Mouse (Mus musculus) liver, embryonic 12.5 days (tissue): ENCODE results near the gene Plod1. TPM values are rescaled to one million over a fixed set of nuclear protein-coding genes. Genes with fewer than 3 reads are reported as not detected.
"Not testable (repeated sequence)": the region's sequence is repeated elsewhere in the genome, so short reads cannot be mapped to it uniquely, and the experiment has no call there.

ENCODE experiments used
- ATAC-seq: fragments of 200-750 bp; cut with Nextera tagmentation; 2 replicates; pipeline ENCODE4 v1.8.0; 2017; ENCODE audit warnings: moderate number of reproducible peaks, mild to moderate bottlenecking, moderate library complexity
- H3K27ac ChIP-seq: fragments of 300-500 bp; sonication (generic); 2 replicates; pipeline ENCODE4 v1.5.1; 2016; ENCODE audit warnings: mild to moderate bottlenecking
- H3K27me3 ChIP-seq: fragments of 300-500 bp; sonication (generic); replicated peaks from 2 replicates; pipeline ENCODE4 v1.6.1; 2016; ENCODE audit warnings: mild to moderate bottlenecking, moderate library complexity
- H3K36me3 ChIP-seq: fragments of 300-500 bp; sonication (generic); 2 replicates; pipeline ENCODE4 v1.6.1; 2016; ENCODE audit warnings: mild to moderate bottlenecking, moderate library complexity
- H3K4me1 ChIP-seq: fragments of 300-500 bp; sonication (generic); 2 replicates; pipeline ENCODE4 v1.6.1; 2016
- H3K4me2 ChIP-seq: fragments of 300-500 bp; sonication (generic); 2 replicates; pipeline ENCODE4 v1.6.1; 2016; ENCODE audit warnings: mild to moderate bottlenecking, moderate library complexity
- H3K4me3 ChIP-seq: fragments of 300-500 bp; sonication (generic); 2 replicates; pipeline ENCODE4 v1.5.1; 2016; ENCODE audit warnings: mild to moderate bottlenecking, moderate library complexity
- H3K9ac ChIP-seq: fragments of 300-500 bp; sonication (generic); 2 replicates; pipeline ENCODE4 v1.6.1; 2016; ENCODE audit warnings: mild to moderate bottlenecking, moderate library complexity
- H3K9me3 ChIP-seq: fragments of 300-500 bp; sonication (generic); replicated peaks from 2 replicates; pipeline ENCODE4 v1.6.1; 2016; ENCODE audit warnings: mild to moderate bottlenecking, moderate library complexity
- WGBS: fragments of 180-500 bp; shearing (Covaris S2); methylation state at CpG from one replicate; pipeline ENCODE4 v1.1.7; 2016; ENCODE audit not compliant: insufficient replicate concordance; 5-methylcytosine and 5-hydroxymethylcytosine counted together
- polyA plus RNA-seq: library from polyadenylated mRNA; unstranded; fragments of >200 nt; fragmentation: Nextera tagmentation; extraction: Ambion mirVana; gene quantifications from 2 replicates; pipeline ENCODE4 v1.2.1, GENCODE M21; 2016

The Plod1 gene
- polyA plus RNA-seq, 1 experiment from 2014 or later: 26.4 TPM

DNA sequence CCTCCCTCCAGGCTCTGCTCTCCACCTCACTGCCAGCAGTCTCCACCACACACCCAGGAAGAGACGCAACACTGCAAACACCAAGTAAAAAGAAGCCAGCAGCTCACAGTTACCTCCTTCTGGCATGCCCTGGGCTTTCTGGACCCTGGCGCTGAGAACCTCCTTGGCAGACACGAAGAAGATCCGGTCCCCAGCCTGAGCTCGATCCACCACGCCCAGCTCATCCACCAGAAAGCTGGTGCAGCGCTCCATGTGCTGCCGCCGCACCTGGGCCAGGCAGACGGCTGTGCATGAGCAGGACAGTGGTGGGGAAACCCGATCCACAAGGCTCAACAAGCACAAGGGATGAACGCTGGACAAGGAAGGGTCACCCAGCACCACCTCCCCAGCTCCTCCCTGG, 50.4 kb downstream of the Plod1 start:
- 89% methylated on average over 12 of the region's 12 CpGs for WGBS
- no peak overlapping the region for H3K9ac ChIP-seq
- no peaks in the 10 kb centered on the region for H3K9me3 ChIP-seq
- no peak for ATAC-seq
- no peak overlapping the region for H3K4me2 ChIP-seq
- no peak overlapping the region for H3K27ac ChIP-seq
- no peaks in the 10 kb centered on the region for H3K4me1 ChIP-seq
- H3K4me3 ChIP-seq: no peak overlapping the region
- H3K36me3 ChIP-seq: peaks cover 96% of the 10 kb centered on the region
- H3K27me3 ChIP-seq: no peaks in the 10 kb centered on the region

DNA sequence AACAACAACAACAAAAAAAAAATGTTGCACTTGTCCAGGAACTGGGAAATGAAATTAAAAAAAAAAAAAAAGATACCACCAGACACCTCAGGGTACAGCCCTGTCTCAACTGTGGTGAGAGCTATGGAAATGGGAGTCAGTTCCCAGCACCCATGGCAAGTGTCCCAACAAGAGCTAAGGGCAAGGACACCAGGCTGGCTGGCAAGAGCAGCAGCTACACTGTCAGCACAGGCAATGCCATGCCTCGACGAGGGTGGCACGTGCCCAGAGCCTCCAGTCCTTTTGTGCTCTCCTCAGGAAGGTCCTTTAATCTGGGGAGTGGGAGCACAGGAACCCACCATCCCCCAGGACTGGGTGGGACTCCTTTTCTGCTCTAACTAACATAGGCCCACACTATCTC, 52.4 kb downstream of the Plod1 start:
- Histone ChIP-seq H3K4me2 (no peak overlapping the region), H3K4me1 (no peaks in the 10 kb centered on the region), H3K4me3 (no peak overlapping the region), H3K9ac (no peak overlapping the region), H3K27me3 (no peaks in the 10 kb centered on the region), H3K36me3 (peaks cover 99% of the 10 kb centered on the region), H3K9me3 (no peaks in the 10 kb centered on the region), H3K27ac (no peak overlapping the region)
- WGBS: 75% methylated on average over 3 of the region's 3 CpGs
- ATAC-seq: no peak

DNA sequence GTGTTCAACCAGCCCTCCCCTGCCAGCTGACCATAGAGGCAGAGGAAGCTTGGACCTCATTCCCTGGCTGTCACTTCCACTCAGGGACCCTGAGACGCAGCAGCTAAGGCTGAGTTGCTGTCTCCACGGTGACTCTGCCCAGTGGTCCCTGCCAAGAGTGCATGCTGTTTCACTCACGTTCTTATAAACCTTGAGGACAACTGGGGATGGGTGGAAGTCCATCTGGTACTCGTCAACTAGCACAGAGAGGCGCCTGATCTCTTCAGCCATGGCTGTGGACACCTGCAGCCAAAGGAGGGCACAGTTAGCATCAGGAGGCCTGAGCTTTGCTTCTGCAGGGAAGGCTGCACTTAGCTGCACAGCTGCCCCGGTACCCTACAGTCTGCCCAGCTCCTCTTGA, 53.5 kb downstream of the Plod1 start:
- H3K27ac ChIP-seq: no peak overlapping the region
- ATAC-seq: no peak
- H3K36me3 ChIP-seq: peaks cover 99% of the 10 kb centered on the region
- 74% methylated on average over 6 of the region's 6 CpGs for WGBS
- no peaks in the 10 kb centered on the region for H3K27me3 ChIP-seq
- H3K9me3 ChIP-seq: no peaks in the 10 kb centered on the region
- H3K9ac ChIP-seq: no peak overlapping the region
- no peak overlapping the region for H3K4me3 ChIP-seq
- no peak overlapping the region for H3K4me2 ChIP-seq
- H3K4me1 ChIP-seq: no peaks in the 10 kb centered on the region

DNA sequence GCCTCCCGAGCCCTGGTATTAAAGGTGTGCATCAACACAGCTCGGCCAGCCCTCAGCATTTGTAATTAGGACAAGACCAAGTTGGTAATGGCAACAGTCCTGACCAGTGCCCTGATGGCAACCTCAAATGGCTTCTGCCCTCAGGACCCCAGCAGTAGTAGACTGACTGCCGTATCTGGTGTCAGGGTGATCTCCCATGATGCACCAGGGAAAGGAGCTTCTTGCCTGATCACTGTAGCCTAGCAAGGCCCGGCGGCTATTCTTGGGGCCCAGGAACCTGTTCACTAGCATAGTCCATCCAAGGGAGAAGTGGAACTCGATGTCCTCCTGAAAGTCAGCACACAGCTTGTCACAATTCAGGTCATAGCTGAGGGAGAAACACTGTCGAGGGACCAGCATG, 54.8 kb downstream of the Plod1 start:
- no peaks in the 10 kb centered on the region for H3K9me3 ChIP-seq
- 81% methylated on average over 7 of the region's 7 CpGs for WGBS
- peaks cover under 1% of the 10 kb centered on the region; the same call in 1 of the 2 replicates for H3K4me1 ChIP-seq
- H3K36me3 ChIP-seq: peaks cover 97% of the 10 kb centered on the region
- no peak overlapping the region for H3K4me2 ChIP-seq
- no peak overlapping the region for H3K9ac ChIP-seq
- H3K27me3 ChIP-seq: no peaks in the 10 kb centered on the region
- H3K4me3 ChIP-seq: no peak overlapping the region
- no peak overlapping the region for H3K27ac ChIP-seq
- ATAC-seq: no peak

DNA sequence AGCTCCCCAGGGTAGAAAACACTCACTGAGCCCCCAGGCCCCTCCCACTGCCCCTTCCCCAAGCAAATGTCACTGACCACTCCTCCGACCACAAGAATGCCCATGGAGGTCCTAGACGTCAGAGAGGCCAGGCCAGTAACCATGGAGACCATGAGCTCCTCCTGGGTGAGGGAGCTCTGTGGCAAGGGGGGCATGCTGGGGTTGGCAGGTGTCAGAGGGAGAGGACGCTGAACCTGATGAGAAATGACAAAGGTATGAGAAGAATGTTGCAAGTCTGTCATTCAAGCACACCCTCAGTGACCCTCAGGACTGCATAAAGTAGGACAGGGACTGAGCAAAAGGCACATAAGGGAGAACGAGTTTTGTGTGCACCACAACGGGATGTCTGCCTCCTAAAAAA, 56.7 kb downstream of the Plod1 start:
- ATAC-seq: no peak
- H3K27ac ChIP-seq: no peak overlapping the region
- H3K36me3 ChIP-seq: peaks cover 97% of the 10 kb centered on the region
- 64% methylated on average over 5 of the region's 5 CpGs for WGBS
- H3K9ac ChIP-seq: no peak overlapping the region
- peaks cover 17% of the 10 kb centered on the region for H3K4me1 ChIP-seq
- no peaks in the 10 kb centered on the region for H3K9me3 ChIP-seq
- no peak overlapping the region for H3K4me2 ChIP-seq
- H3K4me3 ChIP-seq: no peak overlapping the region
- no peaks in the 10 kb centered on the region for H3K27me3 ChIP-seq

DNA sequence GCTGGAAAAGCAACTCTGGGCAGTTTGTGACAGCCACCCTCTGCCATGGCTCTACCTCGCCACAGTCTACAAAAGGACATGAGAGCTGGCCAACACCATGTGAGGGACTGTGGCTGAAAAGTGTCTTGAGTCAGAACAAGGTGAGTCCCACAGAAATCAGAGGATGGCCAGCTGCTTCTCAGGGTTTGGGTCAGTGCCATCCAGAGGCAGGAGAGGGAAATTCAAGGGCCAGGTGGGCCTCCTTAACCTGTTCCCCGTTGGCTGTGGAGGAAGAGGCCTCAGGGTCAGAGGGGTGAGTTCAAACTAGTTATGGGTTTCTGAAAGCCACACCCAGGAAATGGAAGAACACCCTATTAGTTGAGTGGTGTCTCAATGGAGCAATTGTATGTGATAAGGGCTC, 57.1 kb downstream of the Plod1 start:
- Histone ChIP-seq H3K36me3 (peaks cover 97% of the 10 kb centered on the region), H3K4me1 (peaks cover 17% of the 10 kb centered on the region), H3K9me3 (no peaks in the 10 kb centered on the region), H3K27me3 (no peaks in the 10 kb centered on the region), H3K4me2 (no peak overlapping the region), H3K9ac (no peak overlapping the region), H3K4me3 (no peak overlapping the region), H3K27ac (no peak overlapping the region)
- 63% methylated on average over 2 of the region's 2 CpGs for WGBS
- no peak; the same call in 1 of the 2 replicates for ATAC-seq

DNA sequence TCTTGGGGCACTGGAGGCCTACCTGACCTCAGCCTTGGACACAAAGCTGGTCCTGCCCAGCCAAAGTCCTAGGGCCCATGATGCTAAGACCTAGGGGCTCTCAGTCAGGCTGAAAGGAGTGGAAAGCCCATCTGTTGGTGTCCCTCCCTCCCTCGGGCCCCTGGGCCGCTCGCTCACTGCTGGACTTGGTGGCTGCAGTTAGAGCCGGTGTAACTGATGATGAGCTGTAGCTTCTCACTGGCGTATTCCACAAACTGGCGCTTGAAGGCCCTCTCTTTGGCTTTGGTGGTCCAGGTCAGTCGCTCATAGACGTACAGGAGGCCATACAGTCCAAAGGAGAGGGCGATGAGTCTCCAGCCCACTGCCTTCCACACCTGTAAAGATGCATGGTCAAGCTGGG, 58.0 kb downstream of the Plod1 start:
- no peak overlapping the region for H3K27ac ChIP-seq
- peaks cover 17% of the 10 kb centered on the region for H3K4me1 ChIP-seq
- no peaks in the 10 kb centered on the region for H3K27me3 ChIP-seq
- H3K4me2 ChIP-seq: no peak overlapping the region
- H3K9ac ChIP-seq: no peak overlapping the region
- 88% methylated on average over 9 of the region's 9 CpGs for WGBS
- peaks cover 97% of the 10 kb centered on the region for H3K36me3 ChIP-seq
- H3K9me3 ChIP-seq: no peaks in the 10 kb centered on the region
- no peak overlapping the region for H3K4me3 ChIP-seq
- no peak for ATAC-seq

DNA sequence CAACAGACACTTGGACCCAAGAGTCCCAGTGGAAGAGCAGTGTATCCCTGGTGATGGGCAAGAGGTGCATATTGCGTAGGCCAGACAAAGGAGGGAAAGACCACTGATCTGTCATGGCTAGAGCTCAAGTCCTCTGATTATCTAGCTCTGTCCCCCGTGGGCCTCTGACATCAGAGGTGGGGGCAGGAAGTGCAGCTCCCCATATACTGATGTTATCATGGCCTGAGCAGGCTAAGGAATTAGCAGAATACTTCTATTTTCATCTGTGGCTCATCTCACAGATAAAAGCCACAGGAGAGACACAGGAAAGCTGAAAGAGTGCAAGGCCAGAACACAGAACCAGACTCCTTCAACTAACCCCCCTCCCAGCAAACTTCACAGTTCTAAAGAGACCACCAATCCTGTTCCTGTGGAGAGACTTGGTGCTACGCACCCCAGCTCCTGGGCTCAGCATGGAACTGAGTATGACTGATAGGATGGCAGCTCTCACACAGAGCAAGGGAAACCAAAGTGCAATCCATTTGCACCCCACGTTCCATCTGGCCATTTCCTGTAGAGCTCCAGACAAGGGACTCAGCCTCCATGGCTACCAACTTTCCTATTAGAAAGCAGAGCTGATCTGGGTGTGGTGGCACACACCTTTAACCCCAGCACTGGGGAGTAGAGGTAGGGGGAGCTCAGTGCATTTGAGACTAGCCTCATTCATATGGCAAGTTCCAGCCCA, 60.6 kb downstream of the Plod1 start:
- Histone ChIP-seq H3K27ac (no peak overlapping the region), H3K36me3 (peaks cover 95% of the 10 kb centered on the region), H3K4me1 (peaks cover 19% of the 10 kb centered on the region), H3K4me2 (no peak overlapping the region), H3K27me3 (no peaks in the 10 kb centered on the region), H3K9me3 (no peaks in the 10 kb centered on the region), H3K4me3 (no peak overlapping the region), H3K9ac (no peak overlapping the region; the same call in 1 of the 2 replicates)
- 59% methylated on average over 4 of the region's 4 CpGs for WGBS
- ATAC-seq: 0 out of 2 replicates have a peak, but pooled peaks have one; percentile 16

DNA sequence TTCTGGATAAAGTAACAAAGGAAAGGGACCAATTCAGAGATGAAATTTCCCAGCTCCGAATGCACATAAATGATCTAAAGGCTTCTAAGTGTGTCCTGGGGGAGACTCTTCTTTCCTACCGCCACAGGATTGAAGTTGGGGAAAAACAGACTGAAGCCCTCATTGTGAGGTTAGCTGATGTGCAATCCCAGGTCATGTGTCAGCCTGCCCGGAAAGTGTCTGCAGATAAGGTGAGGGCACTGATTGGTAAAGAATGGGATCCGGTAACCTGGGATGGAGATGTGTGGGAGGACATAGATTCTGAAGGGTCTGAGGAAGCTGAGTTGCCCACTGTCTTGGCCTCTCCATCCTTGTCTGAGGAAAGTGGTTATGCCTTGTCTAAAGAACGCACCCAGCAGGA, 67.3 kb downstream of the Plod1 start:
- 9% methylated on average over 5 of the region's 5 CpGs for WGBS
- H3K4me2 ChIP-seq: peak overlapping the region; percentile 86
- no peaks in the 10 kb centered on the region for H3K27me3 ChIP-seq
- H3K9ac ChIP-seq: peak overlapping the region; percentile 73
- H3K9me3 ChIP-seq: no peaks in the 10 kb centered on the region
- ATAC-seq: no peak
- peaks cover 42% of the 10 kb centered on the region for H3K4me1 ChIP-seq
- H3K36me3 ChIP-seq: peaks cover 59% of the 10 kb centered on the region
- peak overlapping the region; percentile 75; the same call in 1 of the 2 replicates for H3K27ac ChIP-seq
- peak overlapping the region; percentile 75 for H3K4me3 ChIP-seq

DNA sequence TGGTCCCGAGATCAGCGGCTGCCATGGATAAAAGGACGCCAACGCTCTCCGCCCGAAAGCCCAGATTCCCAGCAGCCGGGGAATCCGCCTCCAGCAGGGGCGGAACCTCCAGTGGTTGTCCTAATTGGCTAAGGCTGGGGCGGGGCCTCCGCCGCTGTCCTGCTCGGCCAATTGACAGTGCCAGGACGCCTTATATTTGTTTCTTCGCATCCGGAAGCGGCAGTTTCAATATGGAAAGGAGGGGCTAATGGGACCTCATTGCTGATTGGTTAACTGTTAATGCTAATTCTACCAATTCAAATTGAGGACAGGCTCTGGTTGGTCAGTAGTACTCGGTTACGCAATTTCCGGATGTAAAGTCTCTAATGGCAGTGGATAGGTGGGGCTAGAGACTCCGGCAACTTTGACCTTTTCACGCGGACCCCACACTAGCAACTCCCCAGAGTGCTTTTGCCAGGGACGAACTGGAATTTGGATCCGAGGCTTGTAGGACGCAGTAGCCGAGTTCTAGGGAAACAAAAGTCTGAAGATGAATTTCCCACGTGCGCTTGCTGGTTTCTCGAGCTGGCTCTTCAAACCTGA, 68.0 kb downstream of the Plod1 start, which contains the start of the genes Miip and Fv1:
Gene Miip (minus strand): TSS at position 367 of the 582 bp plus-strand sequence.
Gene Fv1 (plus strand): TSS at position 530 of the 582 bp plus-strand sequence.
- WGBS: under 1% methylated on average over 30 of the region's 30 CpGs
- H3K27me3 ChIP-seq: no peaks in the 10 kb centered on the region
- peak within 1 kb of the TSS; percentile 75 for H3K27ac ChIP-seq
- H3K9me3 ChIP-seq: no peaks in the 10 kb centered on the region
- peak within 1 kb of the TSS; percentile 88 for H3K4me2 ChIP-seq
- H3K4me3 ChIP-seq: peak within 1 kb of the TSS; percentile 75
- H3K9ac ChIP-seq: peak within 1 kb of the TSS; percentile 81
- H3K36me3 ChIP-seq: peaks cover 57% of the 10 kb centered on the region
- peak; percentile 98 for ATAC-seq
- peaks cover 42% of the 10 kb centered on the region for H3K4me1 ChIP-seq

DNA sequence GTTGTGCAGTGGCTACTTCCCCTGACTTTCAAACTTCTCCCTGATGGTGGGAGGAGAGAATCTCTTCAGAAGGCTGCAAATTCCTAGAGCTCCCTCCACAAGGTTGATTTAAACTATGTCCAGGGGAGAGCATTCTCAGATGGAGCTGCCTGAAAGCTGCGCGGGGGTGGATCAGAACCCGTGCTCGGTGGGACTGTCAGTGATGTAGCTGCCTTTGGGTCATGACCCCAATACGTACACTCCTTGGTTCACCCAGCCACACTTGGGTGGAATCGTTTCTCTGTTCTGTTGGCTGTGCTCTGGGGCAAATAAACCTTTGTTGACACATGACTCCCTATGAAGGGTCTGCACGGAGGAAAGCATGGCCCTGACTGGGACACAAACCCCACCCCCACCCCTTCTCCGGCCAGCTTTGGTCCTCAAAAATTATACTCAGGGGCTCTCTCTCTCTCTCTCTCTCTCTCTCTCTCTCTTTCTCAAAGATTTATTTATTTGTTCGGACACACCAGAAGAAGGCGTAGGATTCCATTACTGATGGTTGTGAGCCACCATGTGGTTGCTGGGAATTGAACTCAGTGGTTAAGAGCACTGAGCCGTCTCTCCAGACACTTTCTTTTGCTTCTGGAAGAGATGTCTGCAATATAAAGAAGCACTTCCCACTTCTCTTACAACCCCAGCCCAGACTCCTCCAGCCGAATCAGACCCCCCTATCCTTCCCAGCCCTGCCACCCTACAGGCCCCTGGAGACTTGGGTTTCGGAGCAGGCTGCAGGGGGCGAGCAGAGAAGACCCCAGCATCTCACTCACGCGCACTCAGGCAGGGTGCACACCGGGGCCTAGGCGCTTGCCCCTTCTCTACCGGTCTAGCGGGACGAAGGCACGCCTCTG, 68.8 kb downstream of the Plod1 start:
- peaks cover 42% of the 10 kb centered on the region for H3K4me1 ChIP-seq
- H3K9ac ChIP-seq: peak overlapping the region; percentile 81
- peak overlapping the region; percentile 88 for H3K4me2 ChIP-seq
- 6% methylated on average over 22 of the region's 22 CpGs for WGBS
- H3K36me3 ChIP-seq: peaks cover 57% of the 10 kb centered on the region
- H3K4me3 ChIP-seq: peak overlapping the region; percentile 75
- no peak for ATAC-seq
- no peaks in the 10 kb centered on the region for H3K9me3 ChIP-seq
- no peaks in the 10 kb centered on the region for H3K27me3 ChIP-seq
- H3K27ac ChIP-seq: peak overlapping the region; percentile 73

DNA sequence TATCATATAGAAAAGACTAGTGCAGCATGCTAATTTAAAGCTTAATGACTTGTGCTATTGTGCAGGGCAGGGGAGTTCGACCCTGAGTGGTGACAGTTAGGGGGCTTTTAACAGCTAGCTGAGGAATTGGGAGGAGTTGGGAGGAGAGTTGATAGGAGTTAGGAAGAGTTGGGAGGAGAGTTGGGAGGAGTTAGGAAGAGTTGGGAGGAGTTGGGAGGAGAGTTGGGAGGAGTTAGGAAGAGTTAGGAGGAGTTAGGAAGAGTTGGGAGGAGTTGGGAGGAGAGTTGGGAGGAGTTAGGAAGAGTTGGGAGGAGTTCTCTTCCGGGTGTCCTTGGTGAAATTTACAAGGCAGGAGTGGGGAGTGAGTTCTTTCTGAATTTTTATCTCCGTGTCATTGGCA, 69.8 kb downstream of the Plod1 start:
- Histone ChIP-seq H3K27ac (peak overlapping the region; percentile 73), H3K4me1 (peaks cover 42% of the 10 kb centered on the region), H3K4me2 (peak overlapping the region; percentile 88), H3K4me3 (peak overlapping the region; percentile 75), H3K9ac (peak overlapping the region; percentile 81; the same call in 1 of the 2 replicates), H3K36me3 (peaks cover 57% of the 10 kb centered on the region)
- H3K9me3 ChIP-seq, ATAC-seq, H3K27me3 ChIP-seq: not testable (repeated sequence)
- 54% methylated on average over 3 of the region's 3 CpGs for WGBS
